Mouse (Mus musculus) natural killer cell, adult 2 months (primary cell): ENCODE data around the gene Mapk6.
A peak's percentile ranks its signal among the peaks of the same experiment; 100 is the strongest.
"Not testable (repeated sequence)": the region's sequence is repeated elsewhere in the genome, so short reads cannot be mapped to it uniquely, and the experiment has no call there.

Source experiments
- DNase-seq, 2 experiments: peaks; one replicate each; pipeline ENCODE4 v3.0.0; 2022; ENCODE audit warnings: low spot score in 2 of 2

Gene Mapk6

GRCm38 (mm10) chr9:75409852-75410378 lies at the start of gene Mapk6:
Gene Mapk6, minus strand, starts transcription at chr9:75410005.
- peak; percentile 99 for DNase-seq

- DNase-seq = no peak
Measured at GRCm38 (mm10) chr9:75455684-75456083, 45.9 kb upstream of the Mapk6 start.

- DNase-seq = no peak
Measured at GRCm38 (mm10) chr9:75453994-75454393, 44.2 kb upstream of the Mapk6 start.

GRCm38 (mm10) chr9:75448021-75448420 lies 38.2 kb upstream of the Mapk6 start:
- no peak for DNase-seq

GRCm38 (mm10) chr9:75446574-75446973 lies 36.8 kb upstream of the Mapk6 start:
- DNase-seq = not testable (repeated sequence)

- DNase-seq = no peak
Measured at GRCm38 (mm10) chr9:75444981-75445380, 35.2 kb upstream of the Mapk6 start.

- no peak for DNase-seq
Measured at GRCm38 (mm10) chr9:75441691-75442131, 31.9 kb upstream of the Mapk6 start.

- DNase-seq = peak; percentile 78 to 83
Measured at GRCm38 (mm10) chr9:75440796-75441666, 31.2 kb upstream of the Mapk6 start, which contains the start of gene Leo1. Gene Leo1, plus strand, starts transcription at chr9:75441524.

- DNase-seq = peak; percentile 70 to 77
Measured at GRCm38 (mm10) chr9:75437653-75438385, 28.0 kb upstream of the Mapk6 start.

GRCm38 (mm10) chr9:75435918-75436317 lies 26.1 kb upstream of the Mapk6 start:
- DNase-seq = peak; percentile 69 to 78

- no peak for DNase-seq
Measured at GRCm38 (mm10) chr9:75435291-75435690, 25.5 kb upstream of the Mapk6 start.

- no peak for DNase-seq
Measured at GRCm38 (mm10) chr9:75434872-75435271, 25.1 kb upstream of the Mapk6 start.

GRCm38 (mm10) chr9:75434172-75434793 lies 24.5 kb upstream of the Mapk6 start:
- DNase-seq = peak; percentile 76 to 85

- DNase-seq = no peak
Measured at GRCm38 (mm10) chr9:75432694-75433093, 22.9 kb upstream of the Mapk6 start.

- DNase-seq = peak in 1 of 2 experiments; percentile 26
Measured at GRCm38 (mm10) chr9:75430822-75431621, 21.2 kb upstream of the Mapk6 start.

- no peak for DNase-seq
Measured at GRCm38 (mm10) chr9:75429657-75430056, 19.9 kb upstream of the Mapk6 start.

- no peak for DNase-seq
Measured at GRCm38 (mm10) chr9:75429040-75429439, 19.2 kb upstream of the Mapk6 start.

GRCm38 (mm10) chr9:75428274-75428600 lies 18.4 kb upstream of the Mapk6 start:
- DNase-seq = no peak

GRCm38 (mm10) chr9:75427366-75428273 lies 17.8 kb upstream of the Mapk6 start:
- no peak for DNase-seq

GRCm38 (mm10) chr9:75425796-75426391 lies 16.1 kb upstream of the Mapk6 start:
- DNase-seq = peak in 1 of 2 experiments; percentile 39
